Mouse (Mus musculus) hindbrain, embryonic 11.5 days (tissue): ENCODE measurements at regions not wholly inside any gene's neighbourhood (a gene's known extent, or its start where the extent isn't known, plus 50 kb on each side); places are given as distances from the start of the nearest gene placed in this dataset.
A peak's percentile ranks its signal among the peaks of the same experiment; 100 is the strongest.
"Not testable (repeated sequence)": the region's sequence is repeated elsewhere in the genome, so short reads cannot be mapped to it uniquely, and the experiment has no call there.

Source experiments
- ATAC-seq: fragments of 200-750 bp; cut with Nextera tagmentation; 2 replicates; pipeline ENCODE4 v1.8.0; 2017; ENCODE audit warnings: mild to moderate bottlenecking, moderate TSS enrichment, moderate library complexity; ENCODE audit not compliant: low FRiP score
- DNase-seq: peaks from one replicate; pipeline ENCODE4 v3.0.0-alpha.2; 2015; ENCODE audit warnings: low spot score
- H3K27ac ChIP-seq: fragments of 300-500 bp; sonication (generic); 2 replicates; pipeline ENCODE4 v1.5.1; 2014; ENCODE audit warnings: mild to moderate bottlenecking, low read depth, low read length
- H3K27me3 ChIP-seq: fragments of 300-500 bp; sonication (generic); 2 replicates; pipeline ENCODE4 v1.6.1; 2014; ENCODE audit warnings: mild to moderate bottlenecking, low read length, moderate library complexity, mixed read lengths; ENCODE audit not compliant: control insufficient read depth, insufficient read depth
- H3K36me3 ChIP-seq: fragments of 300-500 bp; sonication (generic); 2 replicates; pipeline ENCODE4 v1.6.1; 2014; ENCODE audit warnings: mild to moderate bottlenecking, low read length, moderate library complexity, mixed read lengths; ENCODE audit not compliant: control insufficient read depth, insufficient read depth
- H3K4me1 ChIP-seq: fragments of 300-500 bp; sonication (generic); replicated peaks from 2 replicates; pipeline ENCODE4 v1.6.1; 2014; ENCODE audit warnings: low read length, mixed read lengths; ENCODE audit not compliant: control insufficient read depth, insufficient read depth
- H3K4me2 ChIP-seq: fragments of 300-500 bp; sonication (generic); replicated peaks from 2 replicates; pipeline ENCODE4 v1.6.1; 2014; ENCODE audit warnings: mild to moderate bottlenecking, low read depth, low read length
- H3K4me3 ChIP-seq: fragments of 300-500 bp; sonication (generic); 2 replicates; pipeline ENCODE4 v1.5.1; 2014; ENCODE audit warnings: low read depth, low read length
- H3K9ac ChIP-seq: fragments of 300-500 bp; sonication (generic); 2 replicates; pipeline ENCODE4 v1.6.1; 2014; ENCODE audit warnings: low read depth, low read length
- H3K9me3 ChIP-seq: fragments of 300-500 bp; sonication (generic); 2 replicates; pipeline ENCODE4 v1.6.1; 2016; ENCODE audit warnings: low read length; ENCODE audit not compliant: control insufficient read depth
- WGBS: fragments of 180-500 bp; shearing (Covaris S2); extraction: QIAGEN DNeasy Blood & Tissue Kit; methylation state at CpG from one replicate; pipeline ENCODE4 v1.1.7; 2014; 5-methylcytosine and 5-hydroxymethylcytosine counted together

DNA sequence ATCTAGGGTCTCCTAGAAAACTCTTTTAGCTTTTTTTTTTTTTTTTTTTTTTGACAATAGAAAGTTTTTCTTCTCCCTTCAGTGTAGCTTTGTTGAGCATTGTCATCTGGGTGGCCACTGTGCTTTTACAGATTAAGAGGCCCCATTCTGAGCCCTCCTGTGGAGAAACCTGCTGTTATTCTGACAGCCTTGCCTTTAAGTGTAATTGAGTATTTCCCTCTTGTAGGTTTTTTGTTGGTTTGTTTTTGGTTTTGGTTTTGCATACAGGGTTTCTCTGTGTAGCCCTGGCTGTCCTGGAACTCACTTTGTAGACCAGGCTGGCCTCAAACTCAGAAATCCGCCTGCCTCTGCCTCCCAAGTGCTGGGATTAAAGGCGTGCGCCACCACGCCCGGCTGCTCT lies 166.5 kb upstream of the Rtl1 start:
- H3K4me2 ChIP-seq, H3K4me1 ChIP-seq, H3K9ac ChIP-seq, DNase-seq, H3K4me3 ChIP-seq, H3K36me3 ChIP-seq, ATAC-seq, H3K27me3 ChIP-seq, H3K27ac ChIP-seq, H3K9me3 ChIP-seq: not testable (repeated sequence)
- WGBS: 89% methylated on average over 5 of the region's 5 CpGs

DNA sequence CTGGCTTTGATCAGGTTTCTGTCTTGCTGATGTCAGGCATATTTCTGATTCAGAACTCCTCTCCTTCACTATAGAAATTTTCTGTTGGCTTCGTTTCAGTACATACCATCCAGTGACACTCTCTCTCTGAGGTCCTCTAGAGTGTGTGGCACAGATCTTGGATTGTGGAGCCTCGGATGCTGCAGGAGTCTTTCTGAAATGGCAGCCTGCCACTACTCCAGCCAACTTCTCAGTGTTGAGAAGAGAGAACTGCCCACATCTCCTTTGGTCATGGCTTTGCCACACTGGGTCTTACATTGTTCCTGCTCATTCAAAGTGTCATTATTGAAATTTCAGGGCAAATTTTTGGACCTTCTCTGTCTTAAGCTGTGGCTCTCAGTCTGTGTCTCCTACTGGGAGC lies 172.4 kb upstream of the Rtl1 start:
- WGBS: 71% methylated on average over 2 of the region's 2 CpGs
- Histone ChIP-seq H3K9me3 (no peaks in the 10 kb centered on the region), H3K27ac (no peak overlapping the region), H3K9ac (no peak overlapping the region), H3K36me3 (no peaks in the 10 kb centered on the region), H3K4me2 (no peak overlapping the region), H3K4me1 (no peaks in the 10 kb centered on the region; the same call in 1 of the 2 replicates), H3K4me3 (no peak overlapping the region), H3K27me3 (no peaks in the 10 kb centered on the region)
- DNase-seq (no peak), ATAC-seq (no peak)

DNA sequence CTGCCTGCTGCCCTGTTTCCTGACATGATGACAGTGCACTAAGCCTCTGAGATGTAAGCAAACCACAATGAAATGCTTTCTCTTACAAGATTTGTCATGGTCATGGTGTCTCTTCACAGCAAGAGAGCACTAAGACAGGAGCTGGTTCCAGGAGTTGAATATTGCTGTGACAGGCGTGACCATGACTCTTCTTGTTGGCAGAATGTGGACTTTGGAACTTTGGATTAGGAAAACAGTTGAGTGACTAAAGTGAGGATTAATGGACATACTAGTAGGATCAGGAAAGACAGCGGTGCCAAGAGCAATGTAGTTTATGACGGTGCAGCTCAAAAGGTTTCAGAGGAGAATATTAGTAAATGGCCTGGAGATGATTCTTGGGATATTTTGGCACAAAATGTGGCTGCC lies 173.8 kb upstream of the Rtl1 start:
- H3K4me2 ChIP-seq: no peak overlapping the region
- no peaks in the 10 kb centered on the region; the same call in 1 of the 2 replicates for H3K4me1 ChIP-seq
- H3K27me3 ChIP-seq: no peaks in the 10 kb centered on the region
- H3K27ac ChIP-seq: no peak overlapping the region
- H3K4me3 ChIP-seq: no peak overlapping the region
- H3K9me3 ChIP-seq: no peaks in the 10 kb centered on the region
- no peak overlapping the region for H3K9ac ChIP-seq
- WGBS: 69% methylated on average over 3 of the region's 3 CpGs
- no peaks in the 10 kb centered on the region for H3K36me3 ChIP-seq
- ATAC-seq (no peak), DNase-seq (no peak)

DNA sequence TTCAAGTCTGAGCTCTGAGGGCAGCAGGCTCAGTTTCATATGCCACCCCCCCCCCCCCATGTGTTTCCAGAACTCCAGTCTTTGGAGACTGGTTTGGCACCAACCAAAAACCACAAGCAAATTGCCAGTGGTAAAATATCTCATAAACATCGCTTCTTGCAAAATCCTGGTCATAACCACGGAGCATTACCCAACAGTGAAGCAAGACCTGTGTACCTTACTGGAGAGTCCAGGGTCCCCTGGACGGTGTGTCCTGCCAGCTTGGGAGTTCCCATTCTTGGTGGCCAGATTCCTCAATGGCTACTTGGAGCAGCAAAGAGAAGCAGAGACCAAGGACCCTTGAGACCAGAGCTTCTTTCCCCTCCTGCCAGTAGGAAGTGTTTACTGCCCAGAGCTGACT lies 198.7 kb upstream of the Rtl1 start:
- DNase-seq: no peak
- WGBS: 94% methylated on average over 3 of the region's 3 CpGs
- Histone ChIP-seq H3K27ac (no peak overlapping the region), H3K9me3 (no peaks in the 10 kb centered on the region), H3K4me3 (no peak overlapping the region), H3K4me1 (no peaks in the 10 kb centered on the region), H3K9ac (no peak overlapping the region), H3K36me3 (no peaks in the 10 kb centered on the region), H3K27me3 (no peaks in the 10 kb centered on the region), H3K4me2 (no peak overlapping the region)
- no peak for ATAC-seq

- no peak overlapping the region for H3K27ac ChIP-seq
- H3K9ac ChIP-seq: no peak overlapping the region
- no peak overlapping the region for H3K4me3 ChIP-seq
- no peaks in the 10 kb centered on the region for H3K27me3 ChIP-seq
- H3K4me2 ChIP-seq: no peak overlapping the region
- H3K9me3 ChIP-seq: no peaks in the 10 kb centered on the region
- no peak for ATAC-seq
- H3K4me1 ChIP-seq: no peaks in the 10 kb centered on the region
- no peak for DNase-seq
- no peaks in the 10 kb centered on the region for H3K36me3 ChIP-seq
- 78% methylated on average over 1 of the region's 1 CpGs for WGBS
These were observed 199.3 kb upstream of the Rtl1 start for GRCm38 (mm10) chr12:109799395-109799794.

DNA sequence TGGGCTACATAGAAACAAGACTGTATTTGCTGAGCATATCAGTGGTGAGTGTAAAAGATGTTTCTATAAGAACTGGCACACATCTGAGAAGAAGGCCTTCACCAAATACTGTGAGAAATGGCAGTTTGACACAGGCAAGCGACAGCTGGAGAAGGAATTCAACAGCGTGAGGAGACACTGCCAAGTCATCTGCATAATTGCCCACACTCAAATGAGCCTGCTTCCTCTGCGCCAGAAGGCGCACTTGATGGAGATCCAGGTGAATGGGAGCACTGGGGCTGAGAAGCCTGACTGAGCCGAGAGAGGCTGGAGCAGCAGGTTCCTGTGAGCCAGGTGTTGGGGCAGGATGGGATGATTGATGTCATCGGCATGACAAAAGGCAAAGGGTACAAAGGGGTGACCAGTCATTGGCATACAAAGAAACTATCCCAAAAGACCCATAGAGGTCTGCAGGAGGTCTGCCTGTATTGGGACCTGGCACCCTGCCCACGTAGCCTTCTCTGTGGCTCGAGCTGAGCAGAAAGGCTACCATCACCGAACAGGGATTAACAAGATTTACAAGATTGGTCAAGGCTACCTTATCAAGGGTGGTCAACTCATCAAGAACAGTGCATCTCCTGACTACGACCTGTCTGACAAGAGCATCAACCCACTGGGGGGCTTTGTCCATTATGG lies 227.2 kb upstream of the Rtl1 start:
- 83% methylated on average over 10 of the region's 10 CpGs for WGBS
- no peak overlapping the region for H3K27ac ChIP-seq
- no peak overlapping the region for H3K4me3 ChIP-seq
- DNase-seq (no peak), ATAC-seq (no peak)
- no peaks in the 10 kb centered on the region for H3K27me3 ChIP-seq
- no peaks in the 10 kb centered on the region for H3K36me3 ChIP-seq
- no peak overlapping the region for H3K9ac ChIP-seq
- H3K4me1 ChIP-seq: 0 out of 2 replicates have a peak, but pooled peaks cover 3% of the 10 kb centered on the region
- no peaks in the 10 kb centered on the region for H3K9me3 ChIP-seq
- no peak overlapping the region for H3K4me2 ChIP-seq

GRCm38 (mm10) chr12:109830303-109831020 lies 230.3 kb upstream of the Rtl1 start:
- H3K4me1 ChIP-seq: 0 out of 2 replicates have a peak, but pooled peaks cover 3% of the 10 kb centered on the region
- DNase-seq: peak; percentile 67
- no peaks in the 10 kb centered on the region for H3K36me3 ChIP-seq
- WGBS: 25% methylated on average over 16 of the region's 16 CpGs
- ATAC-seq: peak; percentile 45; the same call in 1 of the 2 replicates
- no peaks in the 10 kb centered on the region for H3K9me3 ChIP-seq
- no peak overlapping the region for H3K27ac ChIP-seq
- H3K27me3 ChIP-seq: no peaks in the 10 kb centered on the region
- no peak overlapping the region for H3K9ac ChIP-seq
- no peak overlapping the region for H3K4me3 ChIP-seq
- no peak overlapping the region for H3K4me2 ChIP-seq

DNA sequence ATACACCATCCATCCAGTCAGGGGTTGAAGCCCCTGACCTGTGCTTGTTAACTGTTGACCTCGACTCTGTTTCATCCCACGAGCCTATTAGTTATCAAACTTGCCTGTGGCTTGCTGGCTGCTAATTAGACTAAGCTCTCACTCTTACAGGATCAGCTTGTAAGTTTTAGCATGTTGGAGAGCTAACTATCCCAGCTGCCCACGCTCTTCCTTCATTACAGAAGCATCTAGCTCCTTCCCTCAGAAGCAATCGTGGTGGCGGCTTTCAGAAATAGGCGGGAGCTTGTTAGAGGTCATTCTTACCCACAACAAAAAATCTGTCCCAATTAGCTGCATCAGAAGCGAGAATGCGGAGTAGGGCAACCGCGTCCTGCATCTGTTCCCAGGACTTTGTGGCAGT lies 232.8 kb upstream of the Rtl1 start:
- DNase-seq: no peak
- no peak for ATAC-seq
- 78% methylated on average over 10 of the region's 10 CpGs for WGBS

GRCm38 (mm10) chr12:109836521-109836920 lies 236.4 kb upstream of the Rtl1 start:
- Histone ChIP-seq H3K4me3 (no peak overlapping the region), H3K27me3 (no peaks in the 10 kb centered on the region), H3K4me2 (no peak overlapping the region), H3K9ac (no peak overlapping the region), H3K36me3 (no peaks in the 10 kb centered on the region), H3K9me3 (no peaks in the 10 kb centered on the region), H3K4me1 (no peaks in the 10 kb centered on the region), H3K27ac (no peak overlapping the region)
- DNase-seq (no peak), ATAC-seq (no peak)
- WGBS: 88% methylated on average over 8 of the region's 8 CpGs

More for the DNA sequence above, 232.8 kb upstream of the Rtl1 start:
- Histone ChIP-seq H3K27me3 (no peaks in the 10 kb centered on the region), H3K9ac (no peak overlapping the region), H3K4me3 (no peak overlapping the region), H3K36me3 (no peaks in the 10 kb centered on the region), H3K27ac (no peak overlapping the region), H3K4me2 (no peak overlapping the region), H3K9me3 (no peaks in the 10 kb centered on the region), H3K4me1 (0 out of 2 replicates have a peak, but pooled peaks cover 3% of the 10 kb centered on the region)
